Mouse (Mus musculus) cerebellum, adult 9-10 months (tissue): ENCODE data around the gene Zfp592.
A peak's percentile ranks its signal among the peaks of the same experiment; 100 is the strongest.

Experiments used
- DNase-seq: peaks from one replicate; pipeline ENCODE4 v3.0.0; 2022

Zfp592 gene

GRCm38 (mm10) chr7:80993834-80994662 lies 567 bp downstream of the Zfp592 start:
- peak; percentile 67 for DNase-seq

GRCm38 (mm10) chr7:80994663-80995005 lies 1.2 kb downstream of the Zfp592 start:
- no peak for DNase-seq

- DNase-seq = no peak
Measured at GRCm38 (mm10) chr7:80995266-80996146, 2.0 kb downstream of the Zfp592 start.

- no peak for DNase-seq
Measured at GRCm38 (mm10) chr7:80997776-80998175, 4.3 kb downstream of the Zfp592 start.

- DNase-seq = no peak
Measured at GRCm38 (mm10) chr7:80999536-80999935, 6.1 kb downstream of the Zfp592 start.

- DNase-seq = no peak
Measured at GRCm38 (mm10) chr7:81001844-81002243, 8.4 kb downstream of the Zfp592 start.

GRCm38 (mm10) chr7:81004556-81005079 lies 11.1 kb downstream of the Zfp592 start:
- DNase-seq = no peak

- DNase-seq = no peak
Measured at GRCm38 (mm10) chr7:81005969-81006368, 12.5 kb downstream of the Zfp592 start.

- DNase-seq = no peak
Measured at GRCm38 (mm10) chr7:81008285-81008684, 14.8 kb downstream of the Zfp592 start.

- DNase-seq = no peak
Measured at GRCm38 (mm10) chr7:81011576-81011975, 18.1 kb downstream of the Zfp592 start.

GRCm38 (mm10) chr7:81020307-81020706 lies 26.8 kb downstream of the Zfp592 start:
- DNase-seq = no peak

- DNase-seq = no peak
Measured at GRCm38 (mm10) chr7:81022731-81023130, 29.2 kb downstream of the Zfp592 start.

- peak; percentile 39 for DNase-seq
Measured at GRCm38 (mm10) chr7:81024118-81024517, 30.6 kb downstream of the Zfp592 start.

GRCm38 (mm10) chr7:81024651-81025050 lies 31.2 kb downstream of the Zfp592 start:
- peak; percentile 58 for DNase-seq

- DNase-seq = no peak
Measured at GRCm38 (mm10) chr7:81025751-81026150, 32.3 kb downstream of the Zfp592 start.

- no peak for DNase-seq
Measured at GRCm38 (mm10) chr7:81039711-81040110, 46.2 kb downstream of the Zfp592 start.

- DNase-seq = no peak
Measured at GRCm38 (mm10) chr7:81043023-81043620, 49.6 kb downstream of the Zfp592 start.

- no peak for DNase-seq
Measured at GRCm38 (mm10) chr7:81047847-81048246, 54.4 kb downstream of the Zfp592 start.

- no peak for DNase-seq
Measured at GRCm38 (mm10) chr7:81048513-81048912, 55.0 kb downstream of the Zfp592 start.

- no peak for DNase-seq
Measured at GRCm38 (mm10) chr7:81049966-81050365, 56.5 kb downstream of the Zfp592 start.

- DNase-seq = no peak
Measured at GRCm38 (mm10) chr7:81055709-81056370, 62.4 kb downstream of the Zfp592 start.

GRCm38 (mm10) chr7:81057471-81057870 lies 64.0 kb downstream of the Zfp592 start, which contains the start of gene Alpk3:
Gene Alpk3, plus strand, starts transcription at chr7:81057600.
- DNase-seq = no peak
